Mouse (Mus musculus) bone marrow macrophage, adult 2 months (primary cell): ENCODE data around the gene Kcnh2.

Experiments
- CTCF ChIP-seq: IDR thresholded peaks from 2 replicates; pipeline ENCODE4 v1.5.1; 2012; ENCODE audit warnings: low read depth, mild to moderate bottlenecking, low read length, moderate library complexity
- POLR2A ChIP-seq: IDR thresholded peaks from 2 replicates; pipeline ENCODE4 v1.6.1; 2012; ENCODE audit warnings: mild to moderate bottlenecking, low read depth, low read length, borderline replicate concordance

DNA sequence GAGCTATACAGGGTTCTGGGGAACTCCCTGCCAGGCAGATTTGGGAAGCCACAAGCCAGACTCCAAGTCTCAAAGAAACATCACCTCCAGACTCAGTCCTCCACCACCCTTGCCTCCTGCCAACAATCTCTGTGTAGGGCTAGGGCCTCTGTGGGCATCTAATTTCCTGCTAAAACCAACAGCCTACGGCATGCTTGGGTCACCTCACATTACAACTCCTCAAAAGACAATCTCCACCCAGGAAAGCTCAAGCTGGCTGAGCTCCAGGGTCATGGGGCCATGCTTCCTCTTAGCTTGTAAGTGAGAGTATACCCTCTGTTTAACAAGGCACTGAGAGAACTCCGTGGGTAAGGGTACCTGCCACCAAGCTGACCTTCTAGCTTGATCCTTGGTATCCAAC, 13.6 kb downstream of the Kcnh2 start:
- TF ChIP-seq CTCF (no peak), POLR2A (no peak)
